Mouse (Mus musculus) erythroblast, embryonic 14.5 days (primary cell): ENCODE results near the gene Ssrp1. TPM values are rescaled to one million over a fixed set of nuclear protein-coding genes. Genes with fewer than 3 reads are reported as not detected.

ENCODE experiments used
- H3K27me3 ChIP-seq: 2 replicates; pipeline ENCODE4 v1.6.1; 2012; ENCODE audit warnings: inconsistent platforms; ENCODE audit not compliant: control insufficient read depth
- H3K36me3 ChIP-seq: 2 replicates; pipeline ENCODE4 v1.6.1; 2012; ENCODE audit warnings: mild to moderate bottlenecking, inconsistent platforms; ENCODE audit not compliant: control insufficient read depth
- H3K4me1 ChIP-seq: 2 replicates; pipeline ENCODE4 v1.6.1; 2012; ENCODE audit warnings: inconsistent platforms; ENCODE audit not compliant: control insufficient read depth
- H3K4me3 ChIP-seq: replicated peaks from 2 replicates; pipeline ENCODE3; 2012; ENCODE audit warnings: moderate library complexity, mild to moderate bottlenecking, inconsistent platforms
- H3K9me3 ChIP-seq: 2 replicates; pipeline ENCODE4 v1.6.1; 2012; ENCODE audit warnings: low read length, inconsistent platforms, mixed read lengths; ENCODE audit not compliant: control insufficient read depth
- GATA1 ChIP-seq: IDR thresholded peaks from 2 replicates; pipeline ENCODE4 v1.6.1; 2012; ENCODE audit warnings: low read length, inconsistent platforms, mixed read lengths
- TAL1 ChIP-seq: IDR thresholded peaks from 3 replicates; pipeline ENCODE4 v1.6.1; 2012; ENCODE audit warnings: low read length, inconsistent platforms, mixed read lengths
- polyA plus RNA-seq: library from polyadenylated mRNA; stranded (reverse); fragments of >175 nt; gene quantifications from 2 replicates; pipeline ENCODE4 v1.2.3, GENCODE M21; 2012

Ssrp1 gene
- polyA plus RNA-seq, 1 experiment = 10.9 TPM

DNA sequence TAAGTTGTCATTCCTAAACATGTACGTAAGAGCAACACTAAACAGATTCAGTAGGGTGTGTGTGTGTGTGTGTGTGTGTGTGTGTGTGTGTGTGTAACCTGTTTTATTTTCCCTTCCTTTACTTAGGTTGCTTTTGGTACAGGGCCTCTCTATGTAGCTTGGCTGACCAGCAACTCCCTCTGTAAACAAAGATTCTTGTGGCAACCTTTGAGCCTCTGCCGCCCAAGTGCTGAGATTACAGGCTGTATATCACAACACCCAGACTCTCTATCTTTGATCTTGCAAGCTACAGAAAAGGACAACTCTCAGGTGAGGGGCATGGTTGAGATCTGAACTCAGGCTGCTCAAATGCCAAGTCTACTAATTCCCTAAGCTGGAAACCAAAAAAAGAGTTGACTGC, 27.8 kb upstream of the Ssrp1 start:
- no peak for TF ChIP-seq TAL1
- TF ChIP-seq GATA1 = no peak
- H3K27me3 ChIP-seq = peaks cover 6% of the 10 kb centered on the region

DNA sequence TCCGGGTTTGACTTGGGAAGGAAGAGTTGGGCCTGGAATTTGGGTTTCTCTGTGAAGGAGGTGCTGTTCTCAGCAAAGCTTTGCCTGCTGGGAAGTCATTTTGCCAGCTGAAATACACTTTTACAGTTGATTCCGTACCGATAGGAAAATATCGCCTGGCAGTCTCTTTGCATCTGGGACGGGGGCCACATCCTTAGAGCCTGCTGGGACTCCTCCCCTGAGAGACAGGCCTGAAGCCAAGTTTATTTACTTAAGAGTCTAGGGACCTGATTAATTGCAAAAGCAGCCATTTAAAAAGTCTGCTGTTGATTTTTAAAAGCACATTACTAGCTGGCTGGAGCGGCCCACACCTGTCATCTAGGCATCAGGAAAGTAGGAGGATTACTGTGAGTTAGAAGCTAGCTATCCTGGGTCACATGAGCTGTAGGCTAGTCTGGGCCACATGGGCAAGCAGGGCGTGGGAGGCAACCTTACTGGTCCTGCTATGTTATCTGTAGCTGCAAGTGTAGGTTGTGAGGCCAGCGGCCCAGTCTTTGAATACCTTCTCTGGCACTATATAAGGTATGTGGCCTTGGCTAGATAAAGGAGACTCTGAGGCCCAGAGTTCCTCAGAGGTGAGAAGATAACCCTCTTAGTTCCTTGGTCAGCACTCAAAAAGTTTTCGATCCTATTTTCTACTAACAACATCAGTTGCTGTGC, 25.0 kb upstream of the Ssrp1 start:
- peaks cover 82% of the 10 kb centered on the region for H3K4me1 ChIP-seq
- peak; percentile 84 for TF ChIP-seq GATA1
- peak; percentile 57; the same call in 2 of the 3 replicates for TF ChIP-seq TAL1
- H3K36me3 ChIP-seq = 0 out of 2 replicates have a peak, but pooled peaks cover 2% of the 10 kb centered on the region
- peak overlapping the region; percentile 63 for H3K4me3 ChIP-seq
- no peaks in the 10 kb centered on the region for H3K9me3 ChIP-seq
- H3K27me3 ChIP-seq = no peaks in the 10 kb centered on the region

More for the DNA sequence above, 27.8 kb upstream of the Ssrp1 start:
- Histone ChIP-seq H3K9me3 (no peaks in the 10 kb centered on the region), H3K36me3 (no peaks in the 10 kb centered on the region), H3K4me3 (no peak overlapping the region), H3K4me1 (peaks cover 72% of the 10 kb centered on the region)

GRCm38 (mm10) chr2:85012679-85013078, 24.4 kb upstream of the Ssrp1 start:
- H3K27me3 ChIP-seq = no peaks in the 10 kb centered on the region
- H3K4me3 ChIP-seq = peak overlapping the region; percentile 63
- TF ChIP-seq GATA1 (peak; percentile 15; the same call in 1 of the 2 replicates), TAL1 (no peak)
- H3K9me3 ChIP-seq = no peaks in the 10 kb centered on the region
- peaks cover 75% of the 10 kb centered on the region for H3K4me1 ChIP-seq
- H3K36me3 ChIP-seq = peaks cover 4% of the 10 kb centered on the region

GRCm38 (mm10) chr2:85013826-85014587, 23.0 kb upstream of the Ssrp1 start:
- H3K4me3 ChIP-seq = peak overlapping the region; percentile 63
- peaks cover 4% of the 10 kb centered on the region for H3K36me3 ChIP-seq

GRCm38 (mm10) chr2:85014588-85014982, 22.4 kb upstream of the Ssrp1 start:
- H3K9me3 ChIP-seq = no peaks in the 10 kb centered on the region
- TF ChIP-seq GATA1 (no peak), TAL1 (no peak)
- H3K36me3 ChIP-seq = peaks cover 4% of the 10 kb centered on the region
- no peaks in the 10 kb centered on the region for H3K27me3 ChIP-seq
- H3K4me1 ChIP-seq = peaks cover 65% of the 10 kb centered on the region
- H3K4me3 ChIP-seq = peak overlapping the region; percentile 9

More at GRCm38 (mm10) chr2:85013826-85014587, 23.0 kb upstream of the Ssrp1 start:
- H3K27me3 ChIP-seq = no peaks in the 10 kb centered on the region
- H3K9me3 ChIP-seq = no peaks in the 10 kb centered on the region
- peaks cover 67% of the 10 kb centered on the region for H3K4me1 ChIP-seq
- no peak for TF ChIP-seq TAL1
- no peak for TF ChIP-seq GATA1

DNA sequence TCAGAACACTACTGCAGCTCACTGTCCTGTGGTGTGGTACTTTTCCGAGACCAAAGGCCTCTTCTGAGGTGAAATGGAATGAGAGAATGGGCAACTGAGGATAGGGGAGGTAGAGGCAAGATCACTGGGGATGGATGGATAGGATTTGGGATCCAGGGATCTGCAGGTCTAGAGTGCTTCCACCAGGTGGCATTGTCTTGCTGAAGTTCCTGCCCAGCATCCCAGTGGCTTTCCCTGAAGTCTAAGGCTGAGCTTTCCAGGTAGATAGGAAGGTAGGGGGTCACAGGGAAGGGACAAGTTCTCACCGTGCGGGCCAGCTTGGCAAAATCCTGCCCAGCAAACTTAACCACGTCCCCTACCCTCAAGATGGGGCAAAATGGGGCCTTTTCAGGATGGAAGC, 15.0 kb upstream of the Ssrp1 start:
- peaks cover 31% of the 10 kb centered on the region for H3K27me3 ChIP-seq
- no peaks in the 10 kb centered on the region for H3K9me3 ChIP-seq
- H3K36me3 ChIP-seq = peaks cover 2% of the 10 kb centered on the region
- peaks cover 12% of the 10 kb centered on the region for H3K4me1 ChIP-seq
- TF ChIP-seq GATA1 (no peak), TAL1 (no peak)
- no peak overlapping the region for H3K4me3 ChIP-seq

- no peak overlapping the region for H3K4me3 ChIP-seq
- peaks cover 7% of the 10 kb centered on the region for H3K4me1 ChIP-seq
- TF ChIP-seq TAL1 = no peak
- no peak for TF ChIP-seq GATA1
- peaks cover 54% of the 10 kb centered on the region for H3K27me3 ChIP-seq
- no peaks in the 10 kb centered on the region for H3K9me3 ChIP-seq
- H3K36me3 ChIP-seq = no peaks in the 10 kb centered on the region
Measured at GRCm38 (mm10) chr2:85026178-85026577, 10.9 kb upstream of the Ssrp1 start.

GRCm38 (mm10) chr2:85027281-85027680, 9.8 kb upstream of the Ssrp1 start:
- H3K9me3 ChIP-seq = no peaks in the 10 kb centered on the region
- H3K4me3 ChIP-seq = no peak overlapping the region
- H3K36me3 ChIP-seq = no peaks in the 10 kb centered on the region
- TF ChIP-seq GATA1 = no peak
- peaks cover 7% of the 10 kb centered on the region for H3K4me1 ChIP-seq
- H3K27me3 ChIP-seq = peaks cover 54% of the 10 kb centered on the region

- H3K36me3 ChIP-seq = no peaks in the 10 kb centered on the region
- peaks cover 62% of the 10 kb centered on the region for H3K27me3 ChIP-seq
- no peaks in the 10 kb centered on the region for H3K9me3 ChIP-seq
- peaks cover 3% of the 10 kb centered on the region for H3K4me1 ChIP-seq
- TF ChIP-seq GATA1 = no peak
- TF ChIP-seq TAL1 = no peak
- H3K4me3 ChIP-seq = no peak overlapping the region
Measured at GRCm38 (mm10) chr2:85029897-85030296, 7.1 kb upstream of the Ssrp1 start.
